Mouse (Mus musculus) hindbrain, embryonic 11.5 days (tissue): ENCODE results near the gene Cemip2. TPM values are rescaled to one million over a fixed set of nuclear protein-coding genes. Genes with fewer than 3 reads are reported as not detected.
"Not testable (repeated sequence)": the region's sequence is repeated elsewhere in the genome, so short reads cannot be mapped to it uniquely, and the experiment has no call there.

Source experiments
- ATAC-seq: fragments of 200-750 bp; cut with Nextera tagmentation; 2 replicates; pipeline ENCODE4 v1.8.0; 2017; ENCODE audit warnings: mild to moderate bottlenecking, moderate TSS enrichment, moderate library complexity; ENCODE audit not compliant: low FRiP score
- DNase-seq: peaks from one replicate; pipeline ENCODE4 v3.0.0-alpha.2; 2015; ENCODE audit warnings: low spot score
- H3K27ac ChIP-seq: fragments of 300-500 bp; sonication (generic); 2 replicates; pipeline ENCODE4 v1.5.1; 2014; ENCODE audit warnings: mild to moderate bottlenecking, low read depth, low read length
- H3K27me3 ChIP-seq: fragments of 300-500 bp; sonication (generic); 2 replicates; pipeline ENCODE4 v1.6.1; 2014; ENCODE audit warnings: mild to moderate bottlenecking, low read length, moderate library complexity, mixed read lengths; ENCODE audit not compliant: control insufficient read depth, insufficient read depth
- H3K36me3 ChIP-seq: fragments of 300-500 bp; sonication (generic); 2 replicates; pipeline ENCODE4 v1.6.1; 2014; ENCODE audit warnings: mild to moderate bottlenecking, low read length, moderate library complexity, mixed read lengths; ENCODE audit not compliant: control insufficient read depth, insufficient read depth
- H3K4me1 ChIP-seq: fragments of 300-500 bp; sonication (generic); replicated peaks from 2 replicates; pipeline ENCODE4 v1.6.1; 2014; ENCODE audit warnings: low read length, mixed read lengths; ENCODE audit not compliant: control insufficient read depth, insufficient read depth
- H3K4me2 ChIP-seq: fragments of 300-500 bp; sonication (generic); replicated peaks from 2 replicates; pipeline ENCODE4 v1.6.1; 2014; ENCODE audit warnings: mild to moderate bottlenecking, low read depth, low read length
- H3K4me3 ChIP-seq: fragments of 300-500 bp; sonication (generic); 2 replicates; pipeline ENCODE4 v1.5.1; 2014; ENCODE audit warnings: low read depth, low read length
- H3K9ac ChIP-seq: fragments of 300-500 bp; sonication (generic); 2 replicates; pipeline ENCODE4 v1.6.1; 2014; ENCODE audit warnings: low read depth, low read length
- H3K9me3 ChIP-seq: fragments of 300-500 bp; sonication (generic); 2 replicates; pipeline ENCODE4 v1.6.1; 2016; ENCODE audit warnings: low read length; ENCODE audit not compliant: control insufficient read depth
- WGBS: fragments of 180-500 bp; shearing (Covaris S2); extraction: QIAGEN DNeasy Blood & Tissue Kit; methylation state at CpG from one replicate; pipeline ENCODE4 v1.1.7; 2014; 5-methylcytosine and 5-hydroxymethylcytosine counted together
- polyA plus RNA-seq: library from polyadenylated mRNA; unstranded; fragments of >200 nt; fragmentation: Nextera tagmentation; extraction: Ambion mirVana; gene quantifications from 2 replicates; pipeline ENCODE4 v1.2.1, GENCODE M21; 2014

Gene Cemip2
- polyA plus RNA-seq, 1 experiment from 2014 or later: 85.6 TPM

GRCm38 (mm10) chr19:21860894-21861293 is 82.8 kb downstream of the Cemip2 start:
- ATAC-seq (no peak), DNase-seq (no peak)
- no peak overlapping the region for H3K27ac ChIP-seq
- 91% methylated on average over 6 of the region's 6 CpGs for WGBS
- no peak overlapping the region for H3K4me3 ChIP-seq
- H3K36me3 ChIP-seq: peaks cover 12% of the 10 kb centered on the region
- no peaks in the 10 kb centered on the region for H3K9me3 ChIP-seq
- no peak overlapping the region for H3K9ac ChIP-seq
- no peaks in the 10 kb centered on the region for H3K4me1 ChIP-seq
- H3K4me2 ChIP-seq: no peak overlapping the region
- H3K27me3 ChIP-seq: no peaks in the 10 kb centered on the region

- ATAC-seq (no peak), DNase-seq (no peak)
- H3K4me1 ChIP-seq: no peaks in the 10 kb centered on the region
- no peak overlapping the region for H3K4me2 ChIP-seq
- WGBS: 91% methylated on average over 5 of the region's 5 CpGs
- H3K27me3 ChIP-seq: no peaks in the 10 kb centered on the region
- H3K9me3 ChIP-seq: no peaks in the 10 kb centered on the region
- no peak overlapping the region for H3K4me3 ChIP-seq
- no peak overlapping the region for H3K27ac ChIP-seq
- no peak overlapping the region for H3K9ac ChIP-seq
- H3K36me3 ChIP-seq: peaks cover 8% of the 10 kb centered on the region
These were observed 84.3 kb downstream of the Cemip2 start for GRCm38 (mm10) chr19:21862289-21862990.

- Histone ChIP-seq H3K9me3 (no peaks in the 10 kb centered on the region), H3K36me3 (peaks cover 4% of the 10 kb centered on the region; the same call in 1 of the 2 replicates), H3K4me3 (no peak overlapping the region), H3K27me3 (no peaks in the 10 kb centered on the region), H3K4me2 (no peak overlapping the region), H3K4me1 (no peaks in the 10 kb centered on the region), H3K27ac (no peak overlapping the region), H3K9ac (no peak overlapping the region)
- ATAC-seq (no peak), DNase-seq (no peak)
- 89% methylated on average over 9 of the region's 9 CpGs for WGBS
These were observed 85.1 kb downstream of the Cemip2 start for GRCm38 (mm10) chr19:21862991-21863931.

- ATAC-seq (no peak), DNase-seq (no peak)
- H3K36me3 ChIP-seq: no peaks in the 10 kb centered on the region
- WGBS: 86% methylated on average over 7 of the region's 7 CpGs
- H3K9ac ChIP-seq: no peak overlapping the region
- H3K4me2 ChIP-seq: no peak overlapping the region
- H3K4me1 ChIP-seq: no peaks in the 10 kb centered on the region
- no peak overlapping the region for H3K27ac ChIP-seq
- no peak overlapping the region for H3K4me3 ChIP-seq
- H3K27me3 ChIP-seq: no peaks in the 10 kb centered on the region
- H3K9me3 ChIP-seq: no peaks in the 10 kb centered on the region
These were observed 87.3 kb downstream of the Cemip2 start for GRCm38 (mm10) chr19:21865242-21866055.

GRCm38 (mm10) chr19:21866094-21866493 is 88.0 kb downstream of the Cemip2 start:
- Histone ChIP-seq H3K9ac (no peak overlapping the region), H3K9me3 (no peaks in the 10 kb centered on the region), H3K27ac (no peak overlapping the region), H3K4me2 (no peak overlapping the region), H3K4me3 (no peak overlapping the region), H3K36me3 (no peaks in the 10 kb centered on the region), H3K4me1 (no peaks in the 10 kb centered on the region), H3K27me3 (no peaks in the 10 kb centered on the region)
- ATAC-seq (no peak), DNase-seq (no peak)

GRCm38 (mm10) chr19:21866756-21867155 is 88.6 kb downstream of the Cemip2 start:
- H3K4me3 ChIP-seq, H3K9me3 ChIP-seq, H3K27ac ChIP-seq, H3K4me1 ChIP-seq, DNase-seq, H3K27me3 ChIP-seq, H3K36me3 ChIP-seq, ATAC-seq, H3K4me2 ChIP-seq, H3K9ac ChIP-seq: not testable (repeated sequence)
- 92% methylated on average over 4 of the region's 4 CpGs for WGBS

- no peak for ATAC-seq
- WGBS: 85% methylated on average over 2 of the region's 2 CpGs
These were observed 90.3 kb downstream of the Cemip2 start for GRCm38 (mm10) chr19:21868471-21868870.

GRCm38 (mm10) chr19:21882110-21882940 is 104.2 kb downstream of the Cemip2 start:
- Histone ChIP-seq H3K4me2 (no peak overlapping the region; the same call in 1 of the 2 replicates), H3K27ac (no peak overlapping the region), H3K9ac (no peak overlapping the region), H3K4me3 (no peak overlapping the region), H3K4me1 (no peaks in the 10 kb centered on the region), H3K36me3 (no peaks in the 10 kb centered on the region), H3K9me3 (no peaks in the 10 kb centered on the region), H3K27me3 (no peaks in the 10 kb centered on the region)
- ATAC-seq (peak; percentile 22; the same call in 1 of the 2 replicates), DNase-seq (peak; percentile 35)
- WGBS: 13% methylated on average over 8 of the region's 8 CpGs

More at GRCm38 (mm10) chr19:21868471-21868870, 90.3 kb downstream of the Cemip2 start:
- Histone ChIP-seq H3K27ac (no peak overlapping the region), H3K4me1 (no peaks in the 10 kb centered on the region), H3K27me3 (no peaks in the 10 kb centered on the region), H3K9me3 (no peaks in the 10 kb centered on the region), H3K4me3 (no peak overlapping the region), H3K4me2 (no peak overlapping the region), H3K9ac (no peak overlapping the region), H3K36me3 (no peaks in the 10 kb centered on the region)
- no peak for DNase-seq
